13 mouse cellular contexts compared by ENCODE assay signal in genomic region chr1:51930584-51930983, GRCm38 (mm10). TPM values are rescaled to one million over a fixed set of nuclear protein-coding genes. Genes with fewer than 3 reads are reported as not detected.
DNase-seq lines count a peak whose midpoint lies in the region; ATAC-seq and TF ChIP-seq lines count a peak whose summit lies in the region.
"Had no signal": no experiment of that assay in that cellular context is flagged by ENCODE, and none has a peak within 500 bp of the region (broad histone marks: within the 10 kb centered on the region; RNA-seq: fewer than 3 reads in every experiment).

No protein-coding gene starts in this region.

- no peak for ATAC-seq in stomach, embryonic 14.5 days (ENCODE audit: insufficient number of reproducible peaks, insufficient read depth, low FRiP score, low read depth)
- ATAC-seq in stomach, postnatal 0 days (ENCODE audit: low FRiP score, low TSS enrichment): no peak
- ATAC-seq: hindbrain, embryonic 16.5 days had no signal

- no peaks in the 10 kb centered on the region for H3K36me3 ChIP-seq in stomach, embryonic 14.5 days (ENCODE audit: control insufficient read depth, insufficient read depth, low read length)
- H3K36me3 ChIP-seq in stomach, postnatal 0 days (ENCODE audit: control insufficient read depth, insufficient read depth, low read length): no peaks in the 10 kb centered on the region

- WGBS in stomach, embryonic 14.5 days: 60% methylated on average over 5 of the region's 5 CpGs
- WGBS in stomach, postnatal 0 days: 58% methylated on average over 5 of the region's 5 CpGs

- no peak for TF ChIP-seq CTCF in stomach, postnatal 0 days (IDR thresholded peaks at IDR 0.05; ENCODE audit: low read depth)

- no peak overlapping the region for H3K4me2 ChIP-seq in stomach, embryonic 14.5 days (replicated peaks; ENCODE audit: low read depth, low read length)
- H3K4me2 ChIP-seq in stomach, postnatal 0 days (replicated peaks; ENCODE audit: low read depth): no peak overlapping the region

- no peaks in the 10 kb centered on the region for H3K27me3 ChIP-seq in stomach, embryonic 14.5 days (ENCODE audit: control insufficient read depth, insufficient read depth, low read length)
- no peaks in the 10 kb centered on the region for H3K27me3 ChIP-seq in stomach, postnatal 0 days (ENCODE audit: control insufficient read depth, insufficient read depth, low read length)

- 0 out of 2 replicates have a peak, but pooled peaks cover 6% of the 10 kb centered on the region for H3K4me1 ChIP-seq in stomach, embryonic 14.5 days (ENCODE audit: control insufficient read depth, insufficient read depth, low read length)
- no peaks in the 10 kb centered on the region for H3K4me1 ChIP-seq in stomach, postnatal 0 days (replicated peaks; ENCODE audit: control insufficient read depth, insufficient read depth)

- peak; percentile 24 for DNase-seq in kidney, adult 9 months
- no peak for DNase-seq in kidney, adult 18-20 months
- no peak for DNase-seq in stomach, postnatal 0 days (ENCODE audit: low spot score)
- DNase-seq in lung, postnatal 25 days (ENCODE audit: low spot score): peak; percentile 31
- DNase-seq in neural tube, embryonic 10.5 days (ENCODE audit: extremely low spot score, low spot score): no peak
- no peak for DNase-seq in gastrocnemius, postnatal 10 days
- no peak for DNase-seq in right cerebral cortex, postnatal 4 days
- DNase-seq: cerebellum, adult 2 months; right cerebral cortex, adult 18-20 months had no signal

- no peaks in the 10 kb centered on the region for H3K9me3 ChIP-seq in stomach, embryonic 14.5 days (ENCODE audit: control insufficient read depth, low read depth, low read length)
- no peaks in the 10 kb centered on the region for H3K9me3 ChIP-seq in stomach, postnatal 0 days (ENCODE audit: control insufficient read depth, low read length)

- no peak overlapping the region for H3K4me3 ChIP-seq in stomach, embryonic 14.5 days (ENCODE audit: low read depth, low read length)
- H3K4me3 ChIP-seq in stomach, postnatal 0 days (ENCODE audit: low read depth, low read length): no peak overlapping the region

- TF ChIP-seq EP300 in stomach, postnatal 0 days (optimal IDR thresholded peaks at IDR 0.05): no peak

- no peak overlapping the region for H3K9ac ChIP-seq in stomach, embryonic 14.5 days (replicated peaks; ENCODE audit: low read depth, low read length)
- H3K9ac ChIP-seq in stomach, postnatal 0 days (ENCODE audit: low read length): no peak overlapping the region
- H3K9ac ChIP-seq: liver, embryonic 14.5 days had no signal

- H3K27ac ChIP-seq in stomach, embryonic 14.5 days (ENCODE audit: low read length): peak overlapping the region; percentile 21; the same call in 1 of the 2 replicates
- H3K27ac ChIP-seq in stomach, postnatal 0 days (replicated peaks): no peak overlapping the region
- H3K27ac ChIP-seq: liver, embryonic 14.5 days had no signal

RNA-seq across cellular contexts. Expression of gene Myo1b, which starts 14.7 kb away (rescaled TPM):
- 107 and 108 TPM in 2 replicates for polyA plus RNA-seq in stomach, embryonic 14.5 days (2014; fragmentation: Nextera tagmentation; extraction: Ambion mirVana)
- polyA plus RNA-seq in stomach, postnatal 0 days (2015; fragmentation: Nextera tagmentation; extraction: Ambion mirVana): 31.7 and 38.3 TPM in 2 replicates
- 10 to 100 TPM; 32.1 to 50.0 TPM for total RNA-seq in gastrocnemius, postnatal 10 days (2021)

RNA-seq across cellular contexts. Expression of gene Stat4, which starts 56.4 kb away (rescaled TPM):
- polyA plus RNA-seq in stomach, embryonic 14.5 days (2014; fragmentation: Nextera tagmentation; extraction: Ambion mirVana): 3.6 and 4.4 TPM in 2 replicates
- polyA plus RNA-seq in stomach, postnatal 0 days (2015; fragmentation: Nextera tagmentation; extraction: Ambion mirVana): 0.46 and 0.51 TPM in 2 replicates
- total RNA-seq in gastrocnemius, postnatal 10 days (2021): under 1 TPM; 0.12 to 0.43 TPM
- total RNA-seq: gastrocnemius, adult 8-10 months had no signal

Comparison
In these comparisons a context has a peak if more than half of its experiments do, and no peak if none do; other contexts are left out.
1. DNase-seq: peak in kidney, adult 9 months (single experiment) and lung, postnatal 25 days (single experiment); none in kidney, adult 18-20 months (single experiment), stomach, postnatal 0 days (single experiment), neural tube, embryonic 10.5 days (single experiment), gastrocnemius, postnatal 10 days (single experiment) and right cerebral cortex, postnatal 4 days (single experiment).